Mouse (Mus musculus) ES-E14 (cell line): ENCODE results near the gene Gemin6. TPM values are rescaled to one million over a fixed set of nuclear protein-coding genes. Genes with fewer than 3 reads are reported as not detected.

Experiments used
- DNase-seq: peaks from one replicate; pipeline ENCODE4 v3.0.0-alpha.2; 2013; ENCODE audit warnings: low read depth, low spot score
- H3K27ac ChIP-seq: 2 replicates; pipeline ENCODE4 v1.5.1; 2012; ENCODE audit warnings: low read depth, mild to moderate bottlenecking, low read length, moderate library complexity, mixed read lengths; ENCODE audit not compliant: poor library complexity, insufficient read depth, severe bottlenecking
- H3K36me3 ChIP-seq: 2 replicates; pipeline ENCODE4 v1.6.1; 2012; ENCODE audit warnings: mild to moderate bottlenecking, low read length, moderate library complexity, mixed read lengths; ENCODE audit not compliant: control insufficient read depth, poor library complexity, insufficient read depth, severe bottlenecking
- H3K4me1 ChIP-seq, 2 experiments: fragments of 150-350 bp in 1 of 2; sonication (generic) in 1 of 2; 2 replicates each; pipeline ENCODE4 v1.6.1; 2012; ENCODE audit warnings: low read length in 2 of 2, mild to moderate bottlenecking in 1 of 2, mixed read lengths in 1 of 2; ENCODE audit not compliant: control insufficient read depth in 2 of 2, insufficient read depth in 2 of 2, poor library complexity in 1 of 2
- H3K4me3 ChIP-seq, 2 experiments: fragments of 150-350 bp in 1 of 2; sonication (generic) in 1 of 2; 2 replicates each; pipeline ENCODE4 v1.5.1; 2012; ENCODE audit warnings: low read length in 2 of 2, low read depth in 1 of 2, mild to moderate bottlenecking in 1 of 2, mixed read lengths in 1 of 2; ENCODE audit not compliant: insufficient read depth in 1 of 2, poor library complexity in 1 of 2, severe bottlenecking in 1 of 2
- H3K9ac ChIP-seq: 2 replicates; pipeline ENCODE4 v1.6.1; 2012; ENCODE audit warnings: low read depth, mild to moderate bottlenecking, low read length, mixed read lengths; ENCODE audit not compliant: poor library complexity, insufficient read depth, severe bottlenecking
- H3K9me3 ChIP-seq: fragments of 150-350 bp; sonication (generic); 2 replicates; pipeline ENCODE4 v1.6.1; 2012; ENCODE audit warnings: low read depth, mild to moderate bottlenecking, low read length; ENCODE audit not compliant: control insufficient read depth, insufficient read depth
- CHD2 ChIP-seq: IDR thresholded peaks from 2 replicates; pipeline ENCODE4 v1.6.1; 2014; ENCODE audit warnings: mild to moderate bottlenecking, low read depth, low read length, inconsistent platforms
- HCFC1 ChIP-seq: IDR thresholded peaks from 2 replicates; pipeline ENCODE4 v1.6.1; 2012; ENCODE audit warnings: low read length, inconsistent platforms, borderline replicate concordance; ENCODE audit not compliant: insufficient read depth
- MAFK ChIP-seq: IDR thresholded peaks from 2 replicates; pipeline ENCODE4 v1.6.1; 2014; ENCODE audit warnings: mild to moderate bottlenecking, low read depth, low read length, inconsistent platforms; ENCODE audit not compliant: insufficient read depth
- ZC3H11A ChIP-seq: IDR thresholded peaks from 2 replicates; pipeline ENCODE4 v1.6.1; 2012; ENCODE audit warnings: low read depth, mild to moderate bottlenecking, inconsistent platforms, low read length, borderline replicate concordance
- ZNF384 ChIP-seq: IDR thresholded peaks from 2 replicates; pipeline ENCODE4 v1.6.1; 2012; ENCODE audit warnings: low read depth, low read length, inconsistent platforms
- in situ Hi-C, 2 experiments: fragments of 600-800 bp; cut with MboI; formaldehyde crosslinking; loops; one replicate each; pipeline ENCODE4 v1.15.1; 2025; ENCODE audit warnings: low sequenced_read_pairs in 2 of 2, inconsistent platforms in 1 of 2; ENCODE audit not compliant: unreplicated experiment in 2 of 2
- total RNA-seq: library from RNA; depleted of rRNA; stranded (reverse); fragments of 300-350 nt; gene quantifications from 2 replicates; pipeline ENCODE4 v1.2.3, GENCODE M21; 2012

Gene Gemin6
- total RNA-seq, 1 experiment: 45.4 TPM

GRCm38 (mm10) chr17:80229396-80229795 lies 5.2 kb downstream of the Gemin6 start:
- H3K4me1 ChIP-seq: peaks cover 0 to 5% of the 10 kb centered on the region in 2 experiments; a peak in 2 of 4 replicates
- no peaks in the 10 kb centered on the region for H3K9me3 ChIP-seq
- H3K9ac ChIP-seq: no peak overlapping the region
- TF ChIP-seq MAFK: no peak
- TF ChIP-seq CHD2: no peak
- in situ Hi-C loops: no loop called here
- H3K4me3 ChIP-seq: no peak overlapping the region
- H3K36me3 ChIP-seq: peaks cover 3% of the 10 kb centered on the region
- no peak for DNase-seq
- no peak overlapping the region for H3K27ac ChIP-seq

DNA sequence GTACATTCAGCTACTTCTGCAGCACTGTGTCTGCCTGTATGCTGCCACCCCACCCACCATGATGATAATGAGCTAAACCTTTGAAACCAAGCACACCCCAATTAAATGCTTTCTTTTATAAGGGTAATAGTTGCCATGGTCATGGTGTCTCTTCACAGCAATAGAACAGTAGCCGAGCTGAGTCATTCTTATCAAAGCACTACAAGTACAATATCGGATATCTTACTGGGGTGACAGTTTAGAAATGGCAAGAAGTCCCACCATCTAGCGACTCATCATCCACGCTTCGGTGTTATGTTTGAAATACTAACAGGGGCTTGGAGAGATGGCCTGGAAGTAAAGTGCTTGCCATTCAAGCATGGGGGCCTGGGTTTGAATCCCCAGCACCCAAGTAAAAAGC lies 9.6 kb downstream of the Gemin6 start:
- Histone ChIP-seq H3K27ac (no peak overlapping the region), H3K36me3 (no peaks in the 10 kb centered on the region), H3K4me1 (peaks cover 0 to 5% of the 10 kb centered on the region in 2 experiments; a peak in 2 of 4 replicates), H3K9ac (no peak overlapping the region), H3K9me3 (no peaks in the 10 kb centered on the region), H3K4me3 (no peak overlapping the region)
- in situ Hi-C loops: no loop called here
- DNase-seq: no peak
- no peak for TF ChIP-seq ZC3H11A
- no peak for TF ChIP-seq ZNF384

GRCm38 (mm10) chr17:80234376-80234775 lies 10.1 kb downstream of the Gemin6 start:
- TF ChIP-seq ZC3H11A: no peak
- TF ChIP-seq MAFK: no peak
- TF ChIP-seq CHD2: no peak
- no peak for TF ChIP-seq HCFC1
- no peak for TF ChIP-seq ZNF384
- no peak for DNase-seq
- no peak overlapping the region for H3K27ac ChIP-seq
- no peak overlapping the region for H3K9ac ChIP-seq
- no peaks in the 10 kb centered on the region for H3K36me3 ChIP-seq
- H3K9me3 ChIP-seq: no peaks in the 10 kb centered on the region
- peaks cover 0 to 5% of the 10 kb centered on the region in 2 experiments; a peak in 2 of 4 replicates for H3K4me1 ChIP-seq
- H3K4me3 ChIP-seq: no peak overlapping the region
- in situ Hi-C loops: no loop called here

DNA sequence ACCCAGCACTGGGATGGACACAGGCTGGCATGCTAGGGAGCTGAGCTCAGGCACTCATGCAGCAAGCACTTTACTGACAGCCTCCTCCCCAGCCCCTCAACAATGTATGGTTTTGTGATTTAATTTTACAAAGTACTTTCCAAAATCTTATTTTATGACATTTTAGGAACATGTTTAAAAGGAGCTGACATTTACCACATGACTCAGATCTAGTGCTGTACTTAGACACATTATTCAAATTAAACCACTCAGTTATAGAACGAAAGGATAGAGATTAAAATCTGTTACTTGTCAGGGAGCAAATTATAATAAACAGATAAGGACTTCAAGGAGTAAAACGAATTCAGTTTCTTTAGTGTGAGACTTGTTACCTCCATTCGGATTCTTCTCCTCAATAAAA lies 11.2 kb downstream of the Gemin6 start:
- no peak overlapping the region for H3K9ac ChIP-seq
- no peak for DNase-seq
- in situ Hi-C loops: no loop called here
- TF ChIP-seq MAFK (no peak), CHD2 (no peak), ZNF384 (no peak)
- H3K36me3 ChIP-seq: peaks cover under 1% of the 10 kb centered on the region; the same call in 1 of the 2 replicates
- H3K9me3 ChIP-seq: no peaks in the 10 kb centered on the region
- no peak overlapping the region for H3K4me3 ChIP-seq
- no peak overlapping the region for H3K27ac ChIP-seq
- peaks cover 0 to 5% of the 10 kb centered on the region in 2 experiments; a peak in 2 of 4 replicates for H3K4me1 ChIP-seq

DNA sequence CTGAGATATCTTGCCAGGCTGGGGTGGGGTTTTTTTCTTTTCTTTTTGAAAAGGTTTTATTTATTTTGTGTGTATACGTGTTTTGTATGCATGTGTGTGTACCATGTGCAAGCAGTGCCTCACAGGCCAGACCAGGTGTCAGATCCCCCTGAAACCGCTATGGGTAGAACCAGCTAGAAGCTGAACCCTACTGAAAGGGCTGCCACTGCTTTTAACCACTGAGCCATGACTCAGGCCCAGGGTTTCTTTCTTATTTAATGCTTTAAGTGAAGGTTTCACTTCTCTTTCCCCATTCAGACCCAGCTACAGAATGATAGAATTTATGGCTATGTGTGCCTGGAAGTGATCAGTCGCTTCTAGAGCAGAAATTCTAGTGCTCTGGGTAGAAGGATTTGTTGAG lies 12.6 kb downstream of the Gemin6 start:
- in situ Hi-C loops: no loop called here
- no peak for DNase-seq
- no peak for TF ChIP-seq ZNF384
- TF ChIP-seq ZC3H11A: no peak
- no peak for TF ChIP-seq MAFK
- TF ChIP-seq CHD2: no peak
- no peak for TF ChIP-seq HCFC1
- Histone ChIP-seq H3K9me3 (no peaks in the 10 kb centered on the region), H3K27ac (no peak overlapping the region), H3K9ac (no peak overlapping the region), H3K4me3 (no peak overlapping the region), H3K4me1 (peaks cover 0 to 5% of the 10 kb centered on the region in 2 experiments; a peak in 2 of 4 replicates), H3K36me3 (peaks cover 3% of the 10 kb centered on the region; the same call in 1 of the 2 replicates)
